ENCODE assay signal across 13 mouse cellular contexts in the genomic region with DNA sequence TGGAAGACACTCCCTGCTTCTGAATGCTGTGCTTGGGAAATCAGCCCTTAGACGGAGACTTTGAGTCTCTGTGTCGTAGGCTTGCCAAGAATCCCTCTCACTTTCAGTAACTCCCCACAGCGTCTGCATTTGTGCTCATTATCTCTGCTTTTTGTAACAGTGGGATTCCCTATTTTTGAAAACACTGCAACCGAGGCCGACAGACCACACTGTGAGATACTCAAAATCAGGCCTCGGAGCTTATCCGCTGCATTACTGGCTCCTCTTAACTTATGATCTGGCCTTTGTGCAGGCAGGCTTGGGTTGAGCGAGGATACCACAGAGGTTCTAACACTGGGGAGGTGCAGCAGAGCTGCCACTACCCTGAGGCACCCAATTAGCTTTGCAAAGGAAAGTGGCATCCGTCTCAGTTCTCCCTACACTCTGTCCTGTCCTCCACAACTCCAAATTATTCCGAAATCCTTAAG.
DNase-seq lines count a peak whose midpoint lies in the region; ATAC-seq and TF ChIP-seq lines count a peak whose summit lies in the region.
"Had no signal": no experiment of that assay in that cellular context is flagged by ENCODE, and none has a peak within 500 bp of the region (broad histone marks: within the 10 kb centered on the region; RNA-seq: fewer than 3 reads in every experiment).

No protein-coding gene starts in this region.

- no peaks in the 10 kb centered on the region for H3K9me3 ChIP-seq in forebrain, embryonic 15.5 days
- H3K9me3 ChIP-seq in midbrain, embryonic 13.5 days, result no peaks in the 10 kb centered on the region
- H3K9me3 ChIP-seq in intestine, postnatal 0 days (ENCODE audit: control insufficient read depth), result no peaks in the 10 kb centered on the region
- H3K9me3 ChIP-seq: limb, embryonic 12.5 days had no signal

- H3K27ac ChIP-seq in forebrain, embryonic 15.5 days (replicated peaks), result peak overlapping the region; percentile 9; the same call in 1 of the 2 replicates
- H3K27ac ChIP-seq in midbrain, embryonic 13.5 days, result peak overlapping the region; percentile 56
- H3K27ac ChIP-seq in intestine, postnatal 0 days (ENCODE audit: low read depth, low read length), result no peak overlapping the region
- H3K27ac ChIP-seq: limb, embryonic 12.5 days had no signal

- 12% methylated on average over 10 of the region's 10 CpGs for WGBS in forebrain, embryonic 15.5 days
- WGBS in midbrain, embryonic 13.5 days, result 13% methylated on average over 10 of the region's 10 CpGs
- WGBS in intestine, postnatal 0 days, result 70% methylated on average over 10 of the region's 10 CpGs

- no peaks in the 10 kb centered on the region for H3K36me3 ChIP-seq in forebrain, embryonic 15.5 days
- no peaks in the 10 kb centered on the region for H3K36me3 ChIP-seq in midbrain, embryonic 13.5 days
- H3K36me3 ChIP-seq in intestine, postnatal 0 days (ENCODE audit: control insufficient read depth, insufficient read depth), result no peaks in the 10 kb centered on the region
- H3K36me3 ChIP-seq: limb, embryonic 12.5 days had no signal

- no peak overlapping the region for H3K4me3 ChIP-seq in forebrain, embryonic 15.5 days
- H3K4me3 ChIP-seq in midbrain, embryonic 13.5 days (replicated peaks), result no peak overlapping the region
- no peak overlapping the region for H3K4me3 ChIP-seq in intestine, postnatal 0 days (ENCODE audit: low read depth, low read length)
- H3K4me3 ChIP-seq: limb, embryonic 12.5 days had no signal

- peak; percentile 71 for ATAC-seq in forebrain, embryonic 15.5 days (replicated peaks)
- ATAC-seq in midbrain, embryonic 13.5 days, result peak; percentile 75
- no peak for ATAC-seq in intestine, postnatal 0 days

- DNase-seq in cerebellum, postnatal 10 days, result peak; percentile 19 to 33
- no peak for DNase-seq in cerebellum, adult 9-10 months
- peak; percentile 4 for DNase-seq in left cerebral cortex, postnatal 4 days
- DNase-seq in left cerebral cortex, postnatal 36 days (ENCODE audit: low spot score in 2 of 2), result no peak
- no peak for DNase-seq in adrenal gland, postnatal 14 days
- DNase-seq: kidney, adult 18-20 months; layer of hippocampus, adult 9-11 months; lung, adult 2 months; thymus, adult 2 months had no signal

- H3K9ac ChIP-seq in forebrain, embryonic 15.5 days (replicated peaks), result no peak overlapping the region
- no peak overlapping the region for H3K9ac ChIP-seq in midbrain, embryonic 13.5 days (replicated peaks)
- H3K9ac ChIP-seq in intestine, postnatal 0 days (ENCODE audit: low read depth, low read length), result no peak overlapping the region
- H3K9ac ChIP-seq: limb, embryonic 12.5 days had no signal

- H3K4me1 ChIP-seq in forebrain, embryonic 15.5 days, result peaks cover 58% of the 10 kb centered on the region
- H3K4me1 ChIP-seq in midbrain, embryonic 13.5 days (replicated peaks), result peaks cover 44% of the 10 kb centered on the region
- no peaks in the 10 kb centered on the region for H3K4me1 ChIP-seq in intestine, postnatal 0 days (replicated peaks; ENCODE audit: control insufficient read depth, insufficient read depth, low read length)

- H3K4me2 ChIP-seq in forebrain, embryonic 15.5 days (replicated peaks), result no peak overlapping the region
- H3K4me2 ChIP-seq in midbrain, embryonic 13.5 days (replicated peaks), result peak overlapping the region; percentile 19; the same call in 1 of the 2 replicates
- H3K4me2 ChIP-seq in intestine, postnatal 0 days (replicated peaks; ENCODE audit: low read depth), result no peak overlapping the region
- H3K4me2 ChIP-seq: limb, embryonic 12.5 days had no signal

- H3K27me3 ChIP-seq in forebrain, embryonic 15.5 days, result no peaks in the 10 kb centered on the region
- H3K27me3 ChIP-seq in midbrain, embryonic 13.5 days, result 0 out of 2 replicates have a peak, but pooled peaks cover 2% of the 10 kb centered on the region
- no peaks in the 10 kb centered on the region for H3K27me3 ChIP-seq in intestine, postnatal 0 days (replicated peaks; ENCODE audit: control insufficient read depth, insufficient read depth, low read length)

- no peak for TF ChIP-seq CTCF in intestine, postnatal 0 days (IDR thresholded peaks at IDR 0.05; ENCODE audit: low read depth)

- intact Hi-C loops in left cerebral cortex, postnatal 4 days (cut with DNase I), result no loop called here
- intact Hi-C loops in left cerebral cortex, postnatal 36 days (cut with DNase I), result no loop called here

Comparison
In these comparisons a context has a peak if more than half of its experiments do, and no peak if none do; other contexts are left out.
1. DNase-seq: peak in cerebellum, postnatal 10 days (2 of 2) and left cerebral cortex, postnatal 4 days (single experiment); none in cerebellum, adult 9-10 months (single experiment), left cerebral cortex, postnatal 36 days (0 of 2) and adrenal gland, postnatal 14 days (single experiment).